Mouse (Mus musculus) neural tube, embryonic 15.5 days (tissue): ENCODE measurements around the gene Tomm40l. TPM values are rescaled to one million over a fixed set of nuclear protein-coding genes. Genes with fewer than 3 reads are reported as not detected.

Experiments
- ATAC-seq: fragments of 200-750 bp; cut with Nextera tagmentation; 2 replicates; pipeline ENCODE4 v1.8.0; 2017; ENCODE audit warnings: mild to moderate bottlenecking, moderate TSS enrichment, moderate library complexity; ENCODE audit not compliant: low FRiP score
- H3K27ac ChIP-seq: fragments of 300-500 bp; sonication (generic); replicated peaks from 2 replicates; pipeline ENCODE4 v1.5.1; 2015; ENCODE audit warnings: mild to moderate bottlenecking, inconsistent platforms
- H3K27me3 ChIP-seq: fragments of 300-500 bp; sonication (generic); replicated peaks from 2 replicates; pipeline ENCODE4 v1.6.1; 2015; ENCODE audit warnings: inconsistent platforms
- H3K36me3 ChIP-seq: fragments of 300-500 bp; sonication (generic); 2 replicates; pipeline ENCODE4 v1.6.1; 2015; ENCODE audit warnings: inconsistent platforms
- H3K4me1 ChIP-seq: fragments of 300-500 bp; sonication (generic); 2 replicates; pipeline ENCODE4 v1.6.1; 2015; ENCODE audit warnings: inconsistent platforms
- H3K4me2 ChIP-seq: fragments of 300-500 bp; sonication (generic); 2 replicates; pipeline ENCODE4 v1.6.1; 2015; ENCODE audit warnings: inconsistent platforms, mild to moderate bottlenecking, moderate library complexity
- H3K4me3 ChIP-seq: fragments of 300-500 bp; sonication (generic); replicated peaks from 2 replicates; pipeline ENCODE4 v1.5.1; 2015; ENCODE audit warnings: mild to moderate bottlenecking, inconsistent platforms
- H3K9ac ChIP-seq: fragments of 300-500 bp; sonication (generic); replicated peaks from 2 replicates; pipeline ENCODE4 v1.6.1; 2015; ENCODE audit warnings: mild to moderate bottlenecking, inconsistent platforms
- H3K9me3 ChIP-seq: fragments of 300-500 bp; sonication (generic); replicated peaks from 2 replicates; pipeline ENCODE4 v1.6.1; 2016; ENCODE audit warnings: inconsistent platforms
- WGBS: fragments of 180-500 bp; shearing (Covaris S2); methylation state at CpG from one replicate; pipeline ENCODE4 v1.1.7; 2015; ENCODE audit warnings: mixed read lengths; 5-methylcytosine and 5-hydroxymethylcytosine counted together
- polyA plus RNA-seq: library from polyadenylated mRNA; unstranded; fragments of >200 nt; fragmentation: Nextera tagmentation; extraction: Ambion mirVana; gene quantifications from 2 replicates; pipeline ENCODE4 v1.2.1, GENCODE M21; 2015

Tomm40l gene
- polyA plus RNA-seq, 1 experiment from 2014 or later = 60.0 TPM

DNA sequence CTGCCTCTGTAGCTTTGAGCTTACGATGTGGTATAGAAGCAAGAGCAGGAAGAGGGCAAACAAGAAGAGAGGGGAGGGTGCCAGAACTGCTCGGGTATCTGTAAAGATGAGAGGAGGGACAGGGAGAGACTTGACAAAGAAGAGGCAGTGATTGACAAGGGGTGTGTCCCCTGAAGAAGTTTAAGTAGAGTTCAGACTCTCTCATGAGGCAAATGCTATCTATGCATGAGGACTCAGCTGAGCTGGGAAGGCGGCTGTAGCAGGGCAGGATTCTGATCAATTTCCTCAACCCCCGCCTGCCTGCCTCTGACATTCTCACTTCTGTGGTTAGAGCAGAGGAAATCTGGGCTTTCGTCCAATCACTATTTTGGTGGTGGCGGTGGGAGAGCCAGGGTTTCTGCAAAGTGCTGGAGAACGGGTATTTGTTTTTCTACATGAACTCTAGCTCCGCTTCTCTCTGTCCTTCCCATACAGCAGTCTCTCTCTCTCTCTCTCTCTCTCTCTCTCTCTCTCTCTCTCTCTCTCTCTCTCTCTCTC, 40.3 kb upstream of the Tomm40l start:
- Histone ChIP-seq H3K36me3 (no peaks in the 10 kb centered on the region), H3K9me3 (no peaks in the 10 kb centered on the region), H3K27ac (peak overlapping the region; percentile 85), H3K4me3 (peak overlapping the region; percentile 32), H3K4me1 (peaks cover 17% of the 10 kb centered on the region), H3K4me2 (peak overlapping the region; percentile 61), H3K27me3 (0 out of 2 replicates have a peak, but pooled peaks cover 2% of the 10 kb centered on the region), H3K9ac (peak overlapping the region; percentile 42)
- peak; percentile 75 for ATAC-seq
- WGBS = 1% methylated on average over 8 of the region's 8 CpGs

DNA sequence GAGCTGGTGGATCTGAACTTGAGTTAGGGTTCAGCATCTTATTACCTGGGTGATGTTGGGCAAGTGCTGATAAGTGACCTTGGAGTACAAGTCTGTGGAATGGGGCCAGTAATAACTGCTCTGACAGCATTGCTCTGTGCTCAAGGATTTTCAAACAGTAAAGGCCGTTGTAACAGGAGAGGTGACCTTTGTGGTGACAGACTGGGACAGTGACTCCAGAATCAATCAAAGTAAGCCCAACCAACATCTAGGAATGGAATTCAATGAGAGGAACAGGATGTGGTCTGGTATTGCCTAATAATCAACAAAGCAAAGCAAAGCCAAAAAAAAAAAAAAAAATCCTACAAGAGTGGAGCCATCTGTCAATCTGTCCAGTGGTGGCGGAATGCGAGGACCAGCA, 38.0 kb upstream of the Tomm40l start:
- H3K36me3 ChIP-seq = no peaks in the 10 kb centered on the region
- no peak overlapping the region for H3K4me3 ChIP-seq
- H3K27me3 ChIP-seq = 0 out of 2 replicates have a peak, but pooled peaks cover 2% of the 10 kb centered on the region
- H3K9ac ChIP-seq = no peak overlapping the region
- peaks cover 20% of the 10 kb centered on the region for H3K4me1 ChIP-seq
- 83% methylated on average over 3 of the region's 3 CpGs for WGBS
- H3K4me2 ChIP-seq = no peak overlapping the region
- H3K9me3 ChIP-seq = no peaks in the 10 kb centered on the region
- ATAC-seq = no peak
- no peak overlapping the region for H3K27ac ChIP-seq

DNA sequence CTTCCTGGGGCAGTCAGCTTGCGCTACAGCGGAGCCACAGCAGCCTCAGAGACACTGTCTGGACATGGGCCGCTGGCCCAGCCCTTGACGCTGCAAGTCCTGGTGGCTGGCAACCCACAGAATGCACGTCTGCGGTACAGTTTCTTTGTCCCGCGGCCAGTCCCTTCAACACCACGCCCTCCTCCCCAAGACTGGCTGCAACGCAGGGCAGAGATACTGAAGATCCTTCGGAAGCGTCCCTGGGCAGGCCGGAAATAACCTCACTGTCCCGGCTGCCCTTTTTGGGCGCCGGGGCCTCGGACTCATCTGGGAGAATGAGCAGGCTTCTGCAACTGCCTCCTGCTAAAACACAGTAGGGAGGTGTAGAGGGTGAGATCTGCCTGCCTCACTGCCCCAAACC, 36.6 kb upstream of the Tomm40l start:
- H3K36me3 ChIP-seq = no peaks in the 10 kb centered on the region
- no peak overlapping the region for H3K9ac ChIP-seq
- no peak for ATAC-seq
- H3K27ac ChIP-seq = no peak overlapping the region
- 79% methylated on average over 17 of the region's 17 CpGs for WGBS
- no peak overlapping the region for H3K4me3 ChIP-seq
- H3K9me3 ChIP-seq = no peaks in the 10 kb centered on the region
- no peak overlapping the region for H3K4me2 ChIP-seq
- peaks cover 20% of the 10 kb centered on the region for H3K4me1 ChIP-seq
- H3K27me3 ChIP-seq = 0 out of 2 replicates have a peak, but pooled peaks cover 2% of the 10 kb centered on the region

DNA sequence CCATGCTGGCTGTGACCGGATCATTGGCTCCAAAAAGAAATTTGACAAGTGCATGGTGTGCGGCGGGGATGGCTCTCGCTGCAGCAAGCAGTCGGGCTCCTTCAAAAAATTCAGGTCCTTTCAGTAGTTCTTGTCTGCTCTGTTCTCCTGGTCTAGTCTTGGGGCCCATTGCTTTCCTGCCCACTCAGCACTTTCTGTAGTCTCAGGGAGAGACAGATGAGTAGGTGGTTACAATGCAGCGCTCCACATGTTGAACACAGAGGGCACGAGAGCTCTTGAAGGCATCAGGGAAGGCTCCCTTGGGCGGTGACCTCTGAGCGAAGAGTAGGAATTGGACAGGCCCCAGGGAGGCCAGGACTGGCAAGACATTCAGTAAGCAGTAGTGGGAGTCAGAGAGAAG, 35.5 kb upstream of the Tomm40l start:
- Histone ChIP-seq H3K9ac (no peak overlapping the region), H3K9me3 (no peaks in the 10 kb centered on the region), H3K4me1 (peaks cover 13% of the 10 kb centered on the region), H3K27ac (no peak overlapping the region), H3K36me3 (no peaks in the 10 kb centered on the region), H3K4me3 (no peak overlapping the region), H3K27me3 (0 out of 2 replicates have a peak, but pooled peaks cover 2% of the 10 kb centered on the region), H3K4me2 (no peak overlapping the region)
- no peak for ATAC-seq
- WGBS = 88% methylated on average over 9 of the region's 9 CpGs

DNA sequence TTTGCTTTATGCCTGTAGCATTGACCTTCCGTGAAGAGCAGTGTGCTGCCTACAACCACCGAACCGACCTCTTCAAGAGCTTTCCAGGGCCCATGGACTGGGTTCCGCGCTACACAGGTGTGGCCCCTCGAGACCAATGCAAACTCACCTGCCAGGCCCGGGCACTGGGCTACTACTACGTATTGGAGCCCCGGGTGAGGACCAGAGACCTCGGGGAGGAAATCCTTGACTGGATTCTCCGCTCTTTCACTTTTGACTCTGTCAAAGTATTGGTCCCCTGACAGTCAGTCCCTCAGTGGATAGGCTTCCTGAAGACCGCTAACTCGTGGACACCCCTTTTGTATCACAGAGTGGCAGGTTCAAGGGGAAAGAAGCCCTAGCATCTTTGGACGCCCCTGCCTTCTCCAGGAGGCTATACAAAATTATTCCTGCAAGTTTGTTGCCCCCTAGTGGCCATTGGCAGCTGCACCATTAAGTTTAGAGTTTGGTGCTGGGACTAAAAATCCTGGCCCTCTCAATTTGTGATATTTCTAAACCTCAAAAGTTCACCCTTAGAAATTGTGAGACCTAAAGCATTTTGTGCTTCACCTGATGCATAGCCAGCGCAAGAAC, 34.7 kb upstream of the Tomm40l start:
- H3K4me2 ChIP-seq = no peak overlapping the region
- H3K27me3 ChIP-seq = 0 out of 2 replicates have a peak, but pooled peaks cover 2% of the 10 kb centered on the region
- H3K9me3 ChIP-seq = no peaks in the 10 kb centered on the region
- H3K36me3 ChIP-seq = no peaks in the 10 kb centered on the region
- no peak overlapping the region for H3K27ac ChIP-seq
- no peak for ATAC-seq
- H3K9ac ChIP-seq = no peak overlapping the region
- peaks cover 13% of the 10 kb centered on the region for H3K4me1 ChIP-seq
- WGBS = 70% methylated on average over 15 of the region's 15 CpGs
- no peak overlapping the region for H3K4me3 ChIP-seq

DNA sequence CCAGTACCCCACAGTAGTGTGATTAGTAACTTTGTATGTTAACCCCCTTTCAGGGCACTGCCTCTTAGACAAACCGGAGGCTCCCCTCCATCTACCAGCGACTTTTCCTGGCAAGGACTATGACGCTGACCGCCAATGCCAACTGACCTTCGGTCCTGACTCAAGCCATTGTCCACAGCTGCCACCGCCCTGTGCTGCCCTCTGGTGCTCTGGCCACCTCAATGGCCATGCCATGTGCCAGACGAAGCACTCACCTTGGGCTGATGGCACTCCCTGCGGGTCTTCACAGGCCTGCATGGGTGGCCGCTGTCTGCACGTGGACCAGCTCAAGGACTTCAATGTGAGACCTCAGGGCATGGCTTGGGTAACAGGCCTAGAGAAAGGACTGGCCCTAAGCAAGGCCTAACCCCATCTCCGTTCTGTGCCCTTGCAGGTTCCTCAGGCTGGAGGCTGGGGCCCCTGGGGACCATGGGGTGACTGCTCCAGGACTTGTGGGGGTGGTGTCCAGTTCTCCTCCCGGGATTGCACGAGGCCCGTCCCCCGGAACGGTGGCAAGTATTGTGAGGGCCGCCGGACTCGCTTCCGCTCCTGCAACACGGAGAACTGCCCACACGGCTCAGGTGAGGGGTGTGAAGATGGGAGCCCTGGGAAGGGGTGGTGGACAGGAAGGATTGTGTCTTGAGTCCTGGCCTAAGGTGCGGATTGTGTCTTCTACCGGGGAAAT, 33.9 kb upstream of the Tomm40l start:
- ATAC-seq = no peak
- H3K4me2 ChIP-seq = no peak overlapping the region
- H3K27ac ChIP-seq = no peak overlapping the region
- 93% methylated on average over 24 of the region's 24 CpGs for WGBS
- peaks cover 19% of the 10 kb centered on the region for H3K4me1 ChIP-seq
- no peak overlapping the region for H3K4me3 ChIP-seq
- H3K36me3 ChIP-seq = no peaks in the 10 kb centered on the region
- no peaks in the 10 kb centered on the region for H3K9me3 ChIP-seq
- 0 out of 2 replicates have a peak, but pooled peaks cover 2% of the 10 kb centered on the region for H3K27me3 ChIP-seq
- H3K9ac ChIP-seq = no peak overlapping the region

DNA sequence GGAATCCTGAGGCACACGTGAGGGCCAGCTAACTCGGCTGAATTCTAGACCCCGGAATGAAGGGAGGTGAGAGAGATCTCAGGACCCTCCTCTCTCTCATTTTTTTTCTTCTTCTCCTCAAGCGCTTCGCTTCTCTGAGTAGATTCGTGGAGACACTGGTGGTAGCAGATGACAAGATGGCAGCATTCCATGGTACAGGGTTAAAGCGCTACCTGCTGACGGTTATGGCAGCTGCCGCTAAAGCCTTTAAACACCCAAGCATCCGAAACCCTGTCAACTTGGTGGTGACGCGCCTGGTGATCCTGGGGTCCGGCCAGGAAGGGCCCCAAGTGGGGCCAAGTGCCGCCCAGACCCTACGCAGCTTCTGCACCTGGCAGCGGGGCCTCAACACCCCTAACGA, 30.1 kb upstream of the Tomm40l start:
- H3K27ac ChIP-seq = peak overlapping the region; percentile 60
- H3K27me3 ChIP-seq = no peaks in the 10 kb centered on the region
- H3K36me3 ChIP-seq = no peaks in the 10 kb centered on the region
- peak overlapping the region; percentile 49 for H3K4me2 ChIP-seq
- WGBS = 58% methylated on average over 17 of the region's 17 CpGs
- ATAC-seq = no peak
- 0 out of 2 replicates have a peak overlapping the region, but pooled peaks have one; percentile 6 for H3K4me3 ChIP-seq
- peaks cover 42% of the 10 kb centered on the region for H3K4me1 ChIP-seq
- no peaks in the 10 kb centered on the region for H3K9me3 ChIP-seq
- no peak overlapping the region for H3K9ac ChIP-seq

DNA sequence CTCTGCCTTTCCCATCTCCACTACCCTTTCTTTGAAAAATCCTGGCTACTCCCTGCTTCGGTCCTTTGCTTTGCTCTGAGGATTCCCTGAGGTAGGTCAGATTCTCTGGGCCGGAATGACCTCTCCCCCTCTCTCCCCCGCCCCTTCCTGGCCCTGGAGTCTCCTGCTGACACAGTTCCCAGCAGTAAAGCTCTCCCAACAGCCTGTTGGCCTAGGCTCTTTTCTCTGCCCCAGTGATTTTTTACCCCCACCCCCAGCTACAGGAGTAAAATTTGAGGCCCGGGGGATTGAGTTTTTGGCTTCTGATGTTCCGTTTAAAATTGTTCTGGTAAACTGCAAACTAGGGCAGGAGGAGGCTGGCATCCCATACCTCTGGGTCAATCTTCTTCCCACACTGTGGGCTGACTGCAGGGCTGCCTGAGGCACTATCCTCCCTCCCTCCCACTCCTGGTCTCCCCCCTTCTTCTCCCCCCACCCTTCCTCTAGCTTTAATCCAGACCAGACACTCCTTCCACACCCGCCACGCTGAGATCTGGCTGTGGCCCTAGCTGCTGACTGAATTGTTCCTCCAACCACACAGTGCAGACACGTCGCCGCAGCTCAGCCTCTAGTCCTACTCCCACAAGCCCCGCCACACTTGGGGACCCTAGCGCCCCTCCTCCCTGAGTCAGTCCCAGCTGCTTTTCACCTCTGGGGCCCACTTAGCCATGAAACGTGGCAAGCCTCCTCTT, 29.4 kb upstream of the Tomm40l start:
- no peak overlapping the region for H3K9ac ChIP-seq

DNA sequence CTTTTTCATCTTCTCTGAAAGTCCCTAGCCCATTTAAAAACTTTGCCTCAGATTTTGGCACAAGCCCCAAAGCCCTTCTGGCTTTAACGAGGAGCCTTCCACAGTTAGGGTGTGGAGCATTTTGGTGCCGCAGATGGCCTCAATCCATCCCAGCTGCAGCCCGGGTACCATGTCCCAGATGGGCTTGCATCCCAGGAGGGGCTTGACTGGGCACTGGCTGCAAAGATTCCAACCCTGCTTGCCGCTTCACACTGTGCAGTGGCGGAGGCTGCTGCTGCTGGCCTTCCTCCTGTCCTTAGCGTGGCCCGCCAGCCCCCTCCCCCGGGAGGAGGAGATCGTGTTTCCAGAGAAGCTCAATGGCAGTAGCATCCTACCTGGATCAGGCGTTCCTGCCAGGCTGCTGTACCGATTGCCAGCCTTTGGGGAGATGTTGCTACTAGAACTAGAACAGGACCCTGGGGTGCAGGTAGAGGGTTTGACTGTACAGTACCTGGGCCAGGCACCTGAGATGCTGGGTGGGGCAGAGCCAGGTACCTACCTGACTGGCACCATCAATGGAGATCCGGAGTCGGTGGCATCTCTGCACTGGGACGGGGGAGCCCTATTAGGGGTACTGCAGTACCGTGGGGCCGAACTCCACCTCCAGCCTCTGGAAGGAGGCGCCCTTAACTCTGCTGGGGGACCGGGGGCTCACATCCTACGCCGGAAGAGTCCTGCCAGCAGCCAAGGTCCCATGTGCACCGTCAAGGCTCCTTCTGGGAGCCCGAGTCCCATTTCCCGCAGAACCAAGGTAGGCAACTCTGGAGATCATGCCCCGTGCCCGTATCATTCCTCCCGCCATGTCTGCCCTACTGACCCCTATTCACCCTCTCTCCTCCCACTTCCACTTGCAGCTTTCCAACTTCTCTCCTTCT, 28.6 kb upstream of the Tomm40l start, which contains the start of gene Ndufs2:
Gene Ndufs2, minus strand, starts transcription at position 709 of the 914 bp plus-strand sequence.
- 18% methylated on average over 26 of the region's 26 CpGs for WGBS
- Histone ChIP-seq H3K27me3 (no peaks in the 10 kb centered on the region), H3K4me1 (peaks cover 47% of the 10 kb centered on the region), H3K27ac (peak within 1 kb of the TSS; percentile 60), H3K4me3 (peak within 1 kb of the TSS; percentile 12), H3K9me3 (no peaks in the 10 kb centered on the region), H3K9ac (peak within 1 kb of the TSS; percentile 42), H3K4me2 (peak within 1 kb of the TSS; percentile 49), H3K36me3 (no peaks in the 10 kb centered on the region)
- ATAC-seq = no peak

More for the DNA sequence above, 29.4 kb upstream of the Tomm40l start:
- Histone ChIP-seq H3K27me3 (no peaks in the 10 kb centered on the region), H3K4me3 (peak overlapping the region; percentile 12), H3K4me2 (peak overlapping the region; percentile 49), H3K27ac (peak overlapping the region; percentile 60), H3K4me1 (peaks cover 42% of the 10 kb centered on the region), H3K9me3 (no peaks in the 10 kb centered on the region), H3K36me3 (no peaks in the 10 kb centered on the region)
- 10% methylated on average over 13 of the region's 13 CpGs for WGBS
- no peak for ATAC-seq

DNA sequence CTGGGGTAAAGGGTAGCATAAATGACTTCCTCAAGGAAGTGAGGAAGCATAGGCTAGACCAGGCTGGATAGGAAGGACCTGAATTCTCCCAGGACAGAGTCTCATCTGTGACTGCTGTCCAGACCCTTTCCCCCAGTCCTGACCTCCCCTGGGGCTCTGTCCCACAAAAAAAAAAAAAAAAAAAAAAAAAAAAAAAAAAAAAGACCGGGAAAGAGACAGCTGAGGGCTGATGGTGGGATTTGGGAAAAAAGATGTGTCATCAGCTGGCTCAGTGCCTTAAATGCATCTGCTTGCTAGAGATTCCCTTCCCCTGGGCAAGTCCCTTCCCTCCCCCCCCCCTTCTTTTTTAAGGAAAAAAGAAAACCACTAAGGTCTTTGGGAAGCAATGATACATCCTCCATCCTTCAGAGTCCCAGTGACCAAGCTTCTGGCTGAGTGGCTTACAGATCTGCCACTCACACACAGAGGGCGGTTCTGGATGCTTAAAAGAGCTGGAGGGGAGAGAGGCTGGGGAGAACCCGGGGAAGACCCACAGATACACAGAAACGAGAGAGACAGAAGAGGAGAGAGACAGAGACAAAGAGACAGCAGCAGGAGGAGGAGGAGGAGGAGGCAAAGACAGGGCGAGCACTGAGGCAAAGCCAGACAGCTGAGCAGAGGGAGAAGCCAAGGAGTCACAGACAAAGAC, 27.7 kb upstream of the Tomm40l start, which contains the start of gene Adamts4:
Gene Adamts4, plus strand, starts transcription at position 509 of the 688 bp plus-strand sequence.
- 16% methylated on average over 5 of the region's 5 CpGs for WGBS
- peaks cover 55% of the 10 kb centered on the region for H3K4me1 ChIP-seq
- H3K9me3 ChIP-seq = no peaks in the 10 kb centered on the region
- H3K27ac ChIP-seq = peak within 1 kb of the TSS; percentile 60
- peak within 1 kb of the TSS; percentile 49 for H3K4me2 ChIP-seq
- ATAC-seq = no peak
- H3K9ac ChIP-seq = peak within 1 kb of the TSS; percentile 42
- no peaks in the 10 kb centered on the region for H3K36me3 ChIP-seq
- peak within 1 kb of the TSS; percentile 12 for H3K4me3 ChIP-seq
- H3K27me3 ChIP-seq = no peaks in the 10 kb centered on the region
